Mouse (Mus musculus): ENCODE measurements at regions not wholly inside any gene's neighbourhood (a gene's known extent, or its start where the extent isn't known, plus 50 kb on each side); places are given as distances from the start of the nearest gene placed in this dataset.

- TF ChIP-seq ZNF384 (IDR thresholded peaks at IDR 0.05; ENCODE audit: low read depth, low read length) (no peak), POLR2A (IDR thresholded peaks at IDR 0.05; ENCODE audit: low read depth, low read length) (no peak), POLR2AphosphoS2 (IDR thresholded peaks at IDR 0.05; ENCODE audit: low read depth, low read length) (no peak), CTCF (conservative IDR thresholded peaks at IDR 0.05 in 1 of 2, IDR thresholded peaks at IDR 0.05 in 1 of 2; ENCODE audit: low read depth in 2 of 2, low read length in 2 of 2) (no peak), RAD21 (IDR thresholded peaks at IDR 0.05; ENCODE audit: low read depth, low read length) (no peak), CHD2 (IDR thresholded peaks at IDR 0.05; ENCODE audit: low read length) (no peak), SMC3 (IDR thresholded peaks at IDR 0.05; ENCODE audit: low read depth, low read length) (no peak), MAFK (IDR thresholded peaks at IDR 0.05; ENCODE audit: insufficient replicate concordance, low read length) (no peak), UBTF (IDR thresholded peaks at IDR 0.05; ENCODE audit: low read depth, low read length) (no peak), MAX (IDR thresholded peaks at IDR 0.05; ENCODE audit: low read length) (no peak), EP300 (IDR thresholded peaks at IDR 0.05; ENCODE audit: low read length) (no peak), USF2 (conservative IDR thresholded peaks at IDR 0.05; ENCODE audit: low read depth, low read length) (no peak), NELFE (IDR thresholded peaks at IDR 0.05; ENCODE audit: low read depth, low read length) (no peak), E2F4 (IDR thresholded peaks at IDR 0.05; ENCODE audit: insufficient replicate concordance, low read depth, low read length) (no peak)
Measured at GRCm38 (mm10) chr1:12636326-12637147, 1222.6 kb downstream of the A830018L16Rik start.
